Mouse (Mus musculus): ENCODE data around the gene Olfr1417. TPM values are rescaled to one million over a fixed set of nuclear protein-coding genes. Genes with fewer than 3 reads are reported as not detected.
"Not testable (repeated sequence)": the region's sequence is repeated elsewhere in the genome, so short reads cannot be mapped to it uniquely, and the experiment has no call there.

The Olfr1417 gene
- not detected for total RNA-seq (2021)
- long read RNA-seq, experiment 1: 0 reads
- long read RNA-seq, experiment 2: 0 reads

GRCm38 (mm10) chr19:11839119-11839518, at the start of gene Olfr1417:
Gene Olfr1417, minus strand, starts transcription at chr19:11839219.
- no peak for DNase-seq (ENCODE audit: low spot score in 2 of 2)
- intact Hi-C loops (cut with DNase I): no loop called here

- intact Hi-C loops (cut with DNase I): no loop called here
Observed at GRCm38 (mm10) chr19:11886265-11886664, 47.2 kb upstream of the Olfr1417 start, which contains the start of gene Olfr1420. Gene Olfr1420, plus strand, starts transcription at chr19:11886565.

GRCm38 (mm10) chr19:11878404-11878803, 39.4 kb upstream of the Olfr1417 start:
- intact Hi-C loops (cut with DNase I); DNase-seq (ENCODE audit: low spot score in 2 of 2): not testable (repeated sequence)

More at GRCm38 (mm10) chr19:11886265-11886664, 47.2 kb upstream of the Olfr1417 start, which contains the start of gene Olfr1420:
- no peak for DNase-seq (ENCODE audit: low spot score in 2 of 2)

DNA sequence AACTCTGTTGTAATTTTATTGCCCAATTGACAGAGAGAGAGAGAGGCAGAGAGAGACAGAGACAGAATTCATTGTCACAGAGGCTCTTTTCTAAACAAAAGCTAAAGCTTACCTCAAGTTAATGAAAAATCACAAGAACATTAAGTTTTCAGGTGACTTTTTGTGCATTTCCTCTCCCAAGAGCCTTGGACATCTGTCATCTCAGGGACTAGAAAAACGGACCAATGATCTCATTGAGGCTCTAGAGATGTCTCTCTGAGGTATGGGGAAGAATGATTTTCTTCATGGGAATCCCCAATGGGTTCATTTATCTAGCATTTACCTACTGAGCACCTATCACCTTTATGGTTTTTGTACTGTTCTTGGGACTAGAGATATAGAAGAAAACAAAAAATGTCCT, 36.0 kb upstream of the Olfr1417 start, which contains the start of gene Olfr1419:
TSS of gene Olfr1419 (minus strand) at position 101 of the 400 bp plus-strand sequence.
- intact Hi-C loops (cut with DNase I): no loop called here
- no peak for DNase-seq (ENCODE audit: low spot score in 2 of 2)

GRCm38 (mm10) chr19:11867837-11868236, 28.8 kb upstream of the Olfr1417 start:
- no peak for DNase-seq (ENCODE audit: low spot score in 2 of 2)
- intact Hi-C loops (cut with DNase I): no loop called here

DNA sequence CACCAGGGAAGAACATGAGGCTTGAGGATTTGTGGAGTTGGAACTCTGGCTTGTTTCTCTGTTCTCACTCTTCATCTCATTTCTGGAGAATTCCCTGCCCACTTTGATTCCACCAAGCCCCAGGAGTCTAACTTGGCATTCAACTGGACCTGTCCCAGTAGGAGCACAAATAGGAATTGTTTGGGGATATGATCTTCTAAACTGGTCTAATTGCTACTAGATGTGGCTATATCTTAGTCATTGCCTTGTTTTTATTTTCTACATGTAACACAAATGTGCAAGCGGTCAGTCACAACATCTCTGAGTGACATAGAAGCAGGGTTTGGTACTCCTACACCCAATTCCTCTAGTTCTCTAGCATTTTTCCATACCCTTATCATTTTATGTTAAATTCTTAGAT, 21.9 kb upstream of the Olfr1417 start, which contains the start of gene Olfr1418:
TSS of gene Olfr1418 (minus strand) at position 101 of the 400 bp plus-strand sequence.
- no peak for DNase-seq (ENCODE audit: low spot score in 2 of 2)
- intact Hi-C loops (cut with DNase I): no loop called here

- no peak for DNase-seq (ENCODE audit: low spot score in 2 of 2)
Observed at GRCm38 (mm10) chr19:11856506-11856905, 17.5 kb upstream of the Olfr1417 start.

DNA sequence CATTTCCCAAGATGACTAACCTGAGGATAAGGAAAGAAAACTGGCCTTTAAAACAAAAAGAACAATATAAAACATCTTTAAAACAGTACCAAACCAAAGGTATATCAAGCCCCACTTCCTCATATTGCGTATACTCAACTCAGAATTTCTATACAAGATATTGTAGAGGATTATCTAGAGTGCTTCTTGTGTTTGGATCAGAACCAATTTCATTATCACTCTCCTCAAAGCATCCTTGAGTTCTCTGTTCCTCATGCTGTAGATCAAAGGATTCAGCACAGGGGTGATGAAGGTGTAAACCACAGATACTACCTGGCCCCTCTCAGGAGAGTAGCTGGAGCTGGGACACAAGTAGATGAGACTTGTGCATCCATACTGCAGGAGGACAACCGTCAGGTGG, 15.8 kb upstream of the Olfr1417 start:
- DNase-seq (ENCODE audit: low spot score in 2 of 2): no peak

More at GRCm38 (mm10) chr19:11856506-11856905, 17.5 kb upstream of the Olfr1417 start:
- intact Hi-C loops (cut with DNase I): no loop called here

GRCm38 (mm10) chr19:11852652-11853051, 13.6 kb upstream of the Olfr1417 start:
- no peak for DNase-seq (ENCODE audit: low spot score in 2 of 2)
- intact Hi-C loops (cut with DNase I): no loop called here

More for the DNA sequence above, 15.8 kb upstream of the Olfr1417 start:
- intact Hi-C loops (cut with DNase I): no loop called here

DNA sequence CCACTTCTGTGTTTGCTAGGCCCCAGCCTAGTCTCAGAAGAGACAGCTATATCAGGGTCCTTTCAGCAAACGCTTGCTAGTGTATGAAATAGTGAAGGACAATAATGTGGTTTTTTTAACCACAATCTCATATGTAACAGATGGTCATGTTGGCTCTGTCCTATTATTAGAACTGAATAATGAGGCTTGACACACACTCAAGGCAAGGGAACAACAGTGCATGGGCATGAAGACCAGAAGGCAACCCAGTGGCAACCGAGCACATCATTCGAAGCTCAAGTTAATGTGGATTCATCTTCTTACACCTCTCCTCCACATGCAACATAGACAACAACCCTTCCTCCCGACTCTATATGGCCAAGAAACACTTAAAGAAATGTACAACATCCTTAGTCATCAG, 7.3 kb upstream of the Olfr1417 start:
- intact Hi-C loops (cut with DNase I): no loop called here
- peak in 1 of 2 experiments; percentile 2 for DNase-seq (ENCODE audit: low spot score in 2 of 2)

GRCm38 (mm10) chr19:11823346-11824065, 15.5 kb downstream of the Olfr1417 start:
- intact Hi-C loops (cut with DNase I): no loop called here
- no peak for DNase-seq (ENCODE audit: low spot score in 2 of 2)

GRCm38 (mm10) chr19:11820211-11820610, 18.8 kb downstream of the Olfr1417 start:
- intact Hi-C loops (cut with DNase I): no loop called here
- peak in 1 of 2 experiments; percentile 15 for DNase-seq (ENCODE audit: low spot score in 2 of 2)

GRCm38 (mm10) chr19:11819800-11820199, 19.2 kb downstream of the Olfr1417 start:
- intact Hi-C loops (cut with DNase I): loop anchor here (2.0 kb wide), 2 partner anchors 43 to 93 kb away; partner anchors contain the start of gene Patl1
- peak; percentile 25 to 65 for DNase-seq (ENCODE audit: low spot score in 2 of 2)

GRCm38 (mm10) chr19:11819143-11819700, 19.8 kb downstream of the Olfr1417 start, which contains the start of gene Stx3:
Gene Stx3, minus strand, starts transcription at chr19:11819403.
- intact Hi-C loops (cut with DNase I): loop anchor here (2.0 kb wide), 2 partner anchors 42 to 94 kb away; partner anchors contain the start of gene Patl1
- DNase-seq (ENCODE audit: low spot score in 2 of 2): peak in 1 of 2 experiments; percentile 13

DNA sequence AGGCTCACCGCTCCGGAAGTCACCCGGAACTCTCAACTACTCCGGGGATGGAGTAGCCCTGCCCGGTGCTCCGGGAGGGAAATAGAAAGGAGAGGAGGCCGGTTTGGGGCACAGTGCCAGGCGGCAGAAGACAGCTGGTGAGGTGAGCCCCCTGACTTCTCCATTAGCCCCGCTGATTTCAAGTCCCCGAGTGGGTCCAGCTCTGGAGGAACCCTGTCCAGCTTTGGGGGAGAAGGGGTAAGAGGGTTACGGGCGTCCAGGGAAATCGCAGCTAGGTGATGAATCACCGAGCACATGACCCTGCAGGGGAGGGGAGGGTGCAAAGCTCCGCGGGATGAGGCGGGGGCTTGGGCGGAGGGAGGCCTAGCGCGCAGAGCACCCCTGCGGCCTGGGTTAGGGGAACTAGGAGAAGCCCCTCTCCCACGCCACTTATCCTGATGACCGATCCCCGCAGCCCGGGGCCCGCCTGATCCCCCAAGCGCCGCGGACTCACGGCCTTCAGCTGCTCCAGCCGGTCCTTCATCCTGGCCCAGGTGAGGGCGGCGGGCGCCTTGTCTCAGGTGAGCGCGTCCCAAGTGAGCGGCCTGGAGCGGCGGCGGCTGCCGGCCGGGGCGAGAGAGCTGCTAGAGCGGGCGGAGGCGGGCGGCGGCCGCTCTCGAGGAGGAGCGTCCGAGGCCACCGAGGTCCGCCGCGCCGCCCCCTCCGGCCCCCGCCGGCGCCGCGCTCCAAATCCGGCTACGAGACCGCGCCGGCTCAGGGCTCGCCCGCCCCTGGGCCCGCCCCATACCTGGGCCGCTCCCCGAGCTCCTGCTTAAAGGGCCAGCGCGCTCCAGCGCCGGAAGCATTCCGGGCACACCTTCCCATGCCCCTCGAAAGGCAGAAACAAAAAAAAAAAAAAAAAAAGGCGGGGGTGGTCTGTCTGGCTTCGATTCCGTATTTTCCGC, 20.5 kb downstream of the Olfr1417 start:
- intact Hi-C loops (cut with DNase I): loop anchor here (2.0 kb wide), 2 partner anchors 42 to 94 kb away; partner anchors contain the start of gene Patl1
- DNase-seq (ENCODE audit: low spot score in 2 of 2): peak; percentile 15 to 47

GRCm38 (mm10) chr19:11817586-11817985, 21.4 kb downstream of the Olfr1417 start:
- intact Hi-C loops (cut with DNase I): no loop called here
- DNase-seq (ENCODE audit: low spot score in 2 of 2): no peak

DNA sequence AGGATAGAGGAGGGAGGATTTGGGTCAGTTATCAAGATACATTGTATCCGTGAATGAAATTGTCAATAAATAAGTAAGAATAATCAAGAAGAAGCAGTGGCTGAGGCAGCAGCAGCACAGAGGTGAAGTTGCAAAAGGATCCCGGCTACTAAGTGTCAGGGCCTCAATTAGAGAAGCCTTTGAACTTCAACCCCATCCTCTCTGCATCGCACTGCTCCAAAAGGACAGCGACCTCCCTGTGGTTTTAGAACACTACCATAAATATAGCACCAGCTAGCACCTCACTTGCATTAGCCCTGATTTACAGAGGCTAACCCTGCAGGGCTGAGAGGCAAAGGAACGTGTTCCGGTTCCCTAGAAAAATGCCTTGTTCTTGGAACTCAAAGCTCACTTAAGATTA, 22.3 kb downstream of the Olfr1417 start:
- no peak for DNase-seq (ENCODE audit: low spot score in 2 of 2)
- intact Hi-C loops (cut with DNase I): no loop called here

DNA sequence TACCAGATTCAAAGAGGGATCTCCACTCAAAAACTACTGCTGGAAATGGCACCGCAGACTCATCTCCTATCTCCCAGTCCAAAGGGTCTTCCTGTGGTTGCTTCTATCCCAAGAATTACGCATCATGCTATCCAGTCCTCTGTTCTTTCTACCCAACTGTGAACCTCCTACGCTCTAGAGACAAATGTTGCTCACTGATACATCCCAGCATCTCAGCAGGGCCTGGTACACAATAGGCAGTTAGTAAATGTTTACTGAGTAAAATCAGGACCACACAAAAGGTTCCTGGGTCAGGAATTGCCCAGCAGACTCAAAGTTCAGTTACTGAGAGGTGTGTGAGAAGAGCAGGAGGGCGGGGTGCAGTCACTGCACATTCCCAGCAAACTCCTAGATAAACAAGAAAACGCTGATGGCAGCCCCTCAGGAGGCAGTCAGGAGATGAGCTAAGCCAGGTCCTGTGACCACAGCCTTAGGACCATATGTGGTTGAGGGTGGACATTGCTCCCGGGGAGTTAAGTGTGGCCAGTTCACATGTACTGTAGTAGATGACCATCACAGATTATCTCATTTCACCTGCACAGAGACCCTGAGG, 24.2 kb downstream of the Olfr1417 start:
- intact Hi-C loops (cut with DNase I): no loop called here
- no peak for DNase-seq (ENCODE audit: low spot score in 2 of 2)

- DNase-seq (ENCODE audit: low spot score in 2 of 2): no peak
- intact Hi-C loops (cut with DNase I): no loop called here
Observed at GRCm38 (mm10) chr19:11813649-11814048, 25.4 kb downstream of the Olfr1417 start.
